Mouse (Mus musculus) embryonic fibroblast, embryonic 13.5 days (primary cell): ENCODE data around the gene Gm17349.

Source experiments
- CTCF ChIP-seq: IDR thresholded peaks from 2 replicates; pipeline ENCODE4 v1.5.1; 2011; ENCODE audit warnings: mild to moderate bottlenecking, control low read depth, low read length, moderate library complexity, borderline replicate concordance; ENCODE audit not compliant: insufficient read depth
- POLR2A ChIP-seq: IDR thresholded peaks from 2 replicates; pipeline ENCODE4 v1.6.1; 2011; ENCODE audit warnings: low read depth, mild to moderate bottlenecking, control low read depth, low read length, moderate library complexity

- no peak for TF ChIP-seq CTCF
- TF ChIP-seq POLR2A, result no peak
Observed at GRCm38 (mm10) chr15:99729056-99729783, 23.9 kb upstream of the Gm17349 start.
